Mouse (Mus musculus): ENCODE data around the gene Pianp. TPM values are rescaled to one million over a fixed set of nuclear protein-coding genes. Genes with fewer than 3 reads are reported as not detected.

Gene Pianp
- 0.30 and 0.40 TPM in 2 replicates for polyA plus RNA-seq (2014; fragmentation: Nextera tagmentation; extraction: Ambion mirVana)

GRCm38 (mm10) chr6:124996551-124997501 lies at the start of gene Pianp:
TSS of gene Pianp (plus strand) at chr6:124996694.
- no peaks in the 10 kb centered on the region for H3K9me3 ChIP-seq (ENCODE audit: control insufficient read depth, low read length)
- no peak within 1 kb of the TSS for H3K9ac ChIP-seq (ENCODE audit: low read depth, low read length)
- H3K36me3 ChIP-seq (ENCODE audit: control insufficient read depth, insufficient read depth, low read length), result no peaks in the 10 kb centered on the region
- peak within 1 kb of the TSS; percentile 55 for H3K4me3 ChIP-seq (ENCODE audit: low read depth, low read length)
- peaks cover 98% of the 10 kb centered on the region for H3K27me3 ChIP-seq (replicated peaks; ENCODE audit: control insufficient read depth, insufficient read depth, low read length)
- WGBS, result 1% methylated on average over 71 of the region's 78 CpGs
- DNase-seq (ENCODE audit: low spot score) (peak; percentile 72), ATAC-seq (replicated peaks; ENCODE audit: low FRiP score) (peak; percentile 55)
- H3K4me1 ChIP-seq (replicated peaks; ENCODE audit: control insufficient read depth, insufficient read depth, low read length), result peaks cover 6% of the 10 kb centered on the region
- no peak within 1 kb of the TSS for H3K27ac ChIP-seq (ENCODE audit: low read depth, low read length)
- peak within 1 kb of the TSS; percentile 92 for H3K4me2 ChIP-seq

- ATAC-seq (replicated peaks; ENCODE audit: low FRiP score) (no peak), DNase-seq (ENCODE audit: low spot score) (no peak)
- Histone ChIP-seq H3K27me3 (replicated peaks; ENCODE audit: control insufficient read depth, insufficient read depth, low read length) (no peaks in the 10 kb centered on the region), H3K4me3 (ENCODE audit: low read depth, low read length) (no peak overlapping the region), H3K36me3 (ENCODE audit: control insufficient read depth, insufficient read depth, low read length) (peaks cover 17% of the 10 kb centered on the region), H3K9ac (ENCODE audit: low read depth, low read length) (no peak overlapping the region), H3K4me1 (replicated peaks; ENCODE audit: control insufficient read depth, insufficient read depth, low read length) (no peaks in the 10 kb centered on the region), H3K9me3 (ENCODE audit: control insufficient read depth, low read length) (no peaks in the 10 kb centered on the region), H3K27ac (ENCODE audit: low read depth, low read length) (no peak overlapping the region), H3K4me2 (no peak overlapping the region)
- 89% methylated on average over 2 of the region's 2 CpGs for WGBS
Observed at GRCm38 (mm10) chr6:124953991-124954715, 42.3 kb upstream of the Pianp start.

- WGBS, result 87% methylated on average over 4 of the region's 4 CpGs
- Histone ChIP-seq H3K27me3 (replicated peaks; ENCODE audit: control insufficient read depth, insufficient read depth, low read length) (no peaks in the 10 kb centered on the region), H3K9me3 (ENCODE audit: control insufficient read depth, low read length) (no peaks in the 10 kb centered on the region), H3K36me3 (ENCODE audit: control insufficient read depth, insufficient read depth, low read length) (peaks cover 25% of the 10 kb centered on the region), H3K4me2 (no peak overlapping the region), H3K4me3 (ENCODE audit: low read depth, low read length) (no peak overlapping the region), H3K4me1 (replicated peaks; ENCODE audit: control insufficient read depth, insufficient read depth, low read length) (no peaks in the 10 kb centered on the region), H3K27ac (ENCODE audit: low read depth, low read length) (no peak overlapping the region), H3K9ac (ENCODE audit: low read depth, low read length) (no peak overlapping the region)
- DNase-seq (ENCODE audit: low spot score) (no peak), ATAC-seq (replicated peaks; ENCODE audit: low FRiP score) (no peak)
Observed at GRCm38 (mm10) chr6:124955212-124955611, 41.3 kb upstream of the Pianp start.

- ATAC-seq (replicated peaks; ENCODE audit: low FRiP score), result no peak
- 89% methylated on average over 3 of the region's 3 CpGs for WGBS
- no peaks in the 10 kb centered on the region for H3K9me3 ChIP-seq (ENCODE audit: control insufficient read depth, low read length)
Observed at GRCm38 (mm10) chr6:124958127-124958526, 38.4 kb upstream of the Pianp start.

GRCm38 (mm10) chr6:124959960-124960359 lies 36.5 kb upstream of the Pianp start:
- no peak overlapping the region for H3K27ac ChIP-seq (ENCODE audit: low read depth, low read length)
- H3K36me3 ChIP-seq (ENCODE audit: control insufficient read depth, insufficient read depth, low read length), result peaks cover 37% of the 10 kb centered on the region
- no peak overlapping the region for H3K9ac ChIP-seq (ENCODE audit: low read depth, low read length)
- ATAC-seq (replicated peaks; ENCODE audit: low FRiP score) (no peak), DNase-seq (ENCODE audit: low spot score) (no peak)
- WGBS, result 93% methylated on average over 13 of the region's 13 CpGs
- H3K4me3 ChIP-seq (ENCODE audit: low read depth, low read length), result no peak overlapping the region
- no peaks in the 10 kb centered on the region for H3K9me3 ChIP-seq (ENCODE audit: control insufficient read depth, low read length)
- no peak overlapping the region for H3K4me2 ChIP-seq
- H3K27me3 ChIP-seq (replicated peaks; ENCODE audit: control insufficient read depth, insufficient read depth, low read length), result no peaks in the 10 kb centered on the region
- peaks cover 8% of the 10 kb centered on the region for H3K4me1 ChIP-seq (replicated peaks; ENCODE audit: control insufficient read depth, insufficient read depth, low read length)

More at GRCm38 (mm10) chr6:124958127-124958526, 38.4 kb upstream of the Pianp start:
- Histone ChIP-seq H3K27ac (ENCODE audit: low read depth, low read length) (no peak overlapping the region), H3K36me3 (ENCODE audit: control insufficient read depth, insufficient read depth, low read length) (peaks cover 37% of the 10 kb centered on the region), H3K4me2 (no peak overlapping the region), H3K27me3 (replicated peaks; ENCODE audit: control insufficient read depth, insufficient read depth, low read length) (no peaks in the 10 kb centered on the region), H3K9ac (ENCODE audit: low read depth, low read length) (no peak overlapping the region), H3K4me1 (replicated peaks; ENCODE audit: control insufficient read depth, insufficient read depth, low read length) (no peaks in the 10 kb centered on the region), H3K4me3 (ENCODE audit: low read depth, low read length) (no peak overlapping the region)
- no peak for DNase-seq (ENCODE audit: low spot score)

GRCm38 (mm10) chr6:124961021-124961420 lies 35.5 kb upstream of the Pianp start:
- Histone ChIP-seq H3K4me2 (no peak overlapping the region), H3K36me3 (ENCODE audit: control insufficient read depth, insufficient read depth, low read length) (peaks cover 35% of the 10 kb centered on the region), H3K27ac (ENCODE audit: low read depth, low read length) (no peak overlapping the region), H3K4me1 (replicated peaks; ENCODE audit: control insufficient read depth, insufficient read depth, low read length) (peaks cover 9% of the 10 kb centered on the region), H3K4me3 (ENCODE audit: low read depth, low read length) (no peak overlapping the region), H3K9ac (ENCODE audit: low read depth, low read length) (no peak overlapping the region), H3K9me3 (ENCODE audit: control insufficient read depth, low read length) (no peaks in the 10 kb centered on the region), H3K27me3 (replicated peaks; ENCODE audit: control insufficient read depth, insufficient read depth, low read length) (no peaks in the 10 kb centered on the region)
- DNase-seq (ENCODE audit: low spot score) (no peak), ATAC-seq (replicated peaks; ENCODE audit: low FRiP score) (no peak)
- 91% methylated on average over 12 of the region's 12 CpGs for WGBS

- DNase-seq (ENCODE audit: low spot score), result no peak
- H3K4me2 ChIP-seq, result peak overlapping the region; percentile 96
- H3K27ac ChIP-seq (ENCODE audit: low read depth, low read length), result peak overlapping the region; percentile 94
- H3K9ac ChIP-seq (ENCODE audit: low read depth, low read length), result peak overlapping the region; percentile 94
- no peaks in the 10 kb centered on the region for H3K27me3 ChIP-seq (replicated peaks; ENCODE audit: control insufficient read depth, insufficient read depth, low read length)
- 25% methylated on average over 16 of the region's 16 CpGs for WGBS
- H3K36me3 ChIP-seq (ENCODE audit: control insufficient read depth, insufficient read depth, low read length), result peaks cover 16% of the 10 kb centered on the region; the same call in 1 of the 2 replicates
- H3K9me3 ChIP-seq (ENCODE audit: control insufficient read depth, low read length), result no peaks in the 10 kb centered on the region; the same call in 1 of the 2 replicates
- H3K4me3 ChIP-seq (ENCODE audit: low read depth, low read length), result peak overlapping the region; percentile 85
- peaks cover 13% of the 10 kb centered on the region for H3K4me1 ChIP-seq (replicated peaks; ENCODE audit: control insufficient read depth, insufficient read depth, low read length)
- ATAC-seq (replicated peaks; ENCODE audit: low FRiP score), result peak; percentile 21; the same call in 1 of the 2 replicates
Observed at GRCm38 (mm10) chr6:124964638-124965037, 31.9 kb upstream of the Pianp start.

GRCm38 (mm10) chr6:124965088-124965719 lies 31.3 kb upstream of the Pianp start, which contains the start of gene Cops7a:
TSS of gene Cops7a (minus strand) at chr6:124965538.
- Histone ChIP-seq H3K9me3 (ENCODE audit: control insufficient read depth, low read length) (no peaks in the 10 kb centered on the region; the same call in 1 of the 2 replicates), H3K9ac (ENCODE audit: low read depth, low read length) (peak within 1 kb of the TSS; percentile 94), H3K4me1 (replicated peaks; ENCODE audit: control insufficient read depth, insufficient read depth, low read length) (peaks cover 13% of the 10 kb centered on the region), H3K4me2 (peak within 1 kb of the TSS; percentile 96), H3K36me3 (ENCODE audit: control insufficient read depth, insufficient read depth, low read length) (peaks cover 12% of the 10 kb centered on the region; the same call in 1 of the 2 replicates), H3K27ac (ENCODE audit: low read depth, low read length) (peak within 1 kb of the TSS; percentile 94), H3K4me3 (ENCODE audit: low read depth, low read length) (peak within 1 kb of the TSS; percentile 85), H3K27me3 (replicated peaks; ENCODE audit: control insufficient read depth, insufficient read depth, low read length) (no peaks in the 10 kb centered on the region)
- peak; percentile 93 for ATAC-seq (replicated peaks; ENCODE audit: low FRiP score)
- WGBS, result under 1% methylated on average over 68 of the region's 68 CpGs
- peak; percentile 97 for DNase-seq (ENCODE audit: low spot score)

All from liver, embryonic 11.5 days (tissue).